Mouse (Mus musculus): ENCODE measurements around the gene Hsf5. TPM values are rescaled to one million over a fixed set of nuclear protein-coding genes. Genes with fewer than 3 reads are reported as not detected.
A peak's percentile ranks its signal among the peaks of the same experiment; 100 is the strongest.

Gene Hsf5
- polyA plus RNA-seq, 1 experiment from 2014 or later = 0.09 TPM

GRCm38 (mm10) chr11:87592354-87592695 is 24.6 kb upstream of the Hsf5 start:
- peak overlapping the region; percentile 91 for H3K27ac ChIP-seq
- H3K27me3 ChIP-seq = no peaks in the 10 kb centered on the region
- ATAC-seq (replicated peaks; ENCODE audit: insufficient number of reproducible peaks, insufficient read depth, low FRiP score, low read depth) = no peak
- H3K4me2 ChIP-seq = peak overlapping the region; percentile 67
- under 1% methylated on average over 13 of the region's 15 CpGs for WGBS
- peak overlapping the region; percentile 70 for H3K4me3 ChIP-seq
- H3K9ac ChIP-seq = peak overlapping the region; percentile 66
- H3K9me3 ChIP-seq (replicated peaks) = no peaks in the 10 kb centered on the region
- H3K36me3 ChIP-seq = peaks cover 3% of the 10 kb centered on the region; the same call in 1 of the 2 replicates
- H3K4me1 ChIP-seq (replicated peaks) = peaks cover 49% of the 10 kb centered on the region

GRCm38 (mm10) chr11:87592713-87593598 is 24.0 kb upstream of the Hsf5 start:
- peak overlapping the region; percentile 67 for H3K4me2 ChIP-seq
- no peaks in the 10 kb centered on the region for H3K9me3 ChIP-seq (replicated peaks)
- H3K9ac ChIP-seq = peak overlapping the region; percentile 66
- H3K36me3 ChIP-seq = peaks cover 10% of the 10 kb centered on the region
- no peaks in the 10 kb centered on the region for H3K27me3 ChIP-seq
- peaks cover 49% of the 10 kb centered on the region for H3K4me1 ChIP-seq (replicated peaks)
- ATAC-seq (replicated peaks; ENCODE audit: insufficient number of reproducible peaks, insufficient read depth, low FRiP score, low read depth) = no peak
- peak overlapping the region; percentile 70 for H3K4me3 ChIP-seq
- peak overlapping the region; percentile 91 for H3K27ac ChIP-seq
- WGBS = 39% methylated on average over 13 of the region's 13 CpGs

GRCm38 (mm10) chr11:87595327-87595841 is 21.6 kb upstream of the Hsf5 start:
- Histone ChIP-seq H3K4me1 (replicated peaks) (peaks cover 38% of the 10 kb centered on the region), H3K9me3 (replicated peaks) (no peaks in the 10 kb centered on the region), H3K9ac (peak overlapping the region; percentile 86), H3K4me3 (peak overlapping the region; percentile 73), H3K4me2 (peak overlapping the region; percentile 98), H3K36me3 (peaks cover 34% of the 10 kb centered on the region), H3K27me3 (no peaks in the 10 kb centered on the region), H3K27ac (peak overlapping the region; percentile 74)
- peak; percentile 61 for ATAC-seq (replicated peaks; ENCODE audit: insufficient number of reproducible peaks, insufficient read depth, low FRiP score, low read depth)
- 1% methylated on average over 33 of the region's 37 CpGs for WGBS

- Histone ChIP-seq H3K4me1 (replicated peaks) (peaks cover 35% of the 10 kb centered on the region), H3K4me3 (peak overlapping the region; percentile 73), H3K36me3 (peaks cover 40% of the 10 kb centered on the region), H3K9ac (peak overlapping the region; percentile 86), H3K27me3 (no peaks in the 10 kb centered on the region), H3K9me3 (replicated peaks) (no peaks in the 10 kb centered on the region), H3K4me2 (peak overlapping the region; percentile 98), H3K27ac (peak overlapping the region; percentile 74)
- no peak for ATAC-seq (replicated peaks; ENCODE audit: insufficient number of reproducible peaks, insufficient read depth, low FRiP score, low read depth)
- WGBS = 14% methylated on average over 7 of the region's 7 CpGs
These were observed 21.0 kb upstream of the Hsf5 start for GRCm38 (mm10) chr11:87595976-87596375.

GRCm38 (mm10) chr11:87596492-87596891 is 20.5 kb upstream of the Hsf5 start:
- H3K4me1 ChIP-seq (replicated peaks) = peaks cover 35% of the 10 kb centered on the region
- ATAC-seq (replicated peaks; ENCODE audit: insufficient number of reproducible peaks, insufficient read depth, low FRiP score, low read depth) = no peak
- peak overlapping the region; percentile 73 for H3K4me3 ChIP-seq
- peak overlapping the region; percentile 98 for H3K4me2 ChIP-seq
- 41% methylated on average over 2 of the region's 2 CpGs for WGBS
- no peak overlapping the region; the same call in 1 of the 2 replicates for H3K27ac ChIP-seq
- peaks cover 44% of the 10 kb centered on the region for H3K36me3 ChIP-seq
- H3K27me3 ChIP-seq = no peaks in the 10 kb centered on the region
- no peaks in the 10 kb centered on the region for H3K9me3 ChIP-seq (replicated peaks)
- no peak overlapping the region for H3K9ac ChIP-seq

GRCm38 (mm10) chr11:87597061-87597460 is 19.9 kb upstream of the Hsf5 start:
- H3K27ac ChIP-seq = no peak overlapping the region

GRCm38 (mm10) chr11:87599395-87600089 is 17.4 kb upstream of the Hsf5 start:
- Histone ChIP-seq H3K4me3 (no peak overlapping the region), H3K27me3 (no peaks in the 10 kb centered on the region), H3K9ac (no peak overlapping the region), H3K9me3 (replicated peaks) (no peaks in the 10 kb centered on the region), H3K27ac (no peak overlapping the region), H3K36me3 (peaks cover 75% of the 10 kb centered on the region), H3K4me2 (no peak overlapping the region), H3K4me1 (replicated peaks) (peaks cover 20% of the 10 kb centered on the region)
- ATAC-seq (replicated peaks; ENCODE audit: insufficient number of reproducible peaks, insufficient read depth, low FRiP score, low read depth) = no peak
- WGBS = 89% methylated on average over 13 of the region's 13 CpGs

More at GRCm38 (mm10) chr11:87597061-87597460, 19.9 kb upstream of the Hsf5 start:
- H3K9me3 ChIP-seq (replicated peaks) = no peaks in the 10 kb centered on the region
- H3K36me3 ChIP-seq = peaks cover 50% of the 10 kb centered on the region
- no peak overlapping the region for H3K4me3 ChIP-seq
- H3K4me2 ChIP-seq = no peak overlapping the region
- no peak overlapping the region for H3K9ac ChIP-seq
- H3K27me3 ChIP-seq = no peaks in the 10 kb centered on the region
- peaks cover 35% of the 10 kb centered on the region for H3K4me1 ChIP-seq (replicated peaks)
- no peak for ATAC-seq (replicated peaks; ENCODE audit: insufficient number of reproducible peaks, insufficient read depth, low FRiP score, low read depth)

GRCm38 (mm10) chr11:87600322-87600853 is 16.6 kb upstream of the Hsf5 start:
- Histone ChIP-seq H3K4me2 (no peak overlapping the region), H3K9me3 (replicated peaks) (no peaks in the 10 kb centered on the region), H3K27ac (no peak overlapping the region), H3K4me3 (no peak overlapping the region), H3K9ac (no peak overlapping the region), H3K27me3 (no peaks in the 10 kb centered on the region), H3K4me1 (replicated peaks) (peaks cover 12% of the 10 kb centered on the region), H3K36me3 (peaks cover 83% of the 10 kb centered on the region)
- no peak for ATAC-seq (replicated peaks; ENCODE audit: insufficient number of reproducible peaks, insufficient read depth, low FRiP score, low read depth)
- WGBS = 86% methylated on average over 10 of the region's 10 CpGs

GRCm38 (mm10) chr11:87602234-87602633 is 14.7 kb upstream of the Hsf5 start:
- H3K27ac ChIP-seq = no peak overlapping the region
- no peak for ATAC-seq (replicated peaks; ENCODE audit: insufficient number of reproducible peaks, insufficient read depth, low FRiP score, low read depth)

GRCm38 (mm10) chr11:87603571-87603970 is 13.4 kb upstream of the Hsf5 start:
- Histone ChIP-seq H3K4me2 (no peak overlapping the region), H3K4me1 (replicated peaks) (no peaks in the 10 kb centered on the region), H3K4me3 (no peak overlapping the region), H3K9me3 (replicated peaks) (no peaks in the 10 kb centered on the region), H3K27ac (no peak overlapping the region), H3K9ac (no peak overlapping the region), H3K27me3 (no peaks in the 10 kb centered on the region), H3K36me3 (peaks cover 96% of the 10 kb centered on the region)
- ATAC-seq (replicated peaks; ENCODE audit: insufficient number of reproducible peaks, insufficient read depth, low FRiP score, low read depth) = no peak
- WGBS = 91% methylated on average over 2 of the region's 2 CpGs

More at GRCm38 (mm10) chr11:87602234-87602633, 14.7 kb upstream of the Hsf5 start:
- Histone ChIP-seq H3K9me3 (replicated peaks) (no peaks in the 10 kb centered on the region), H3K27me3 (no peaks in the 10 kb centered on the region), H3K36me3 (peaks cover 98% of the 10 kb centered on the region), H3K4me3 (no peak overlapping the region), H3K4me2 (no peak overlapping the region), H3K9ac (no peak overlapping the region), H3K4me1 (replicated peaks) (no peaks in the 10 kb centered on the region)
- 89% methylated on average over 9 of the region's 9 CpGs for WGBS

- WGBS = 83% methylated on average over 7 of the region's 7 CpGs
- H3K4me3 ChIP-seq = no peak overlapping the region
- H3K27me3 ChIP-seq = no peaks in the 10 kb centered on the region
- no peak overlapping the region for H3K9ac ChIP-seq
- peaks cover 94% of the 10 kb centered on the region for H3K36me3 ChIP-seq
- H3K27ac ChIP-seq = no peak overlapping the region
- ATAC-seq (replicated peaks; ENCODE audit: insufficient number of reproducible peaks, insufficient read depth, low FRiP score, low read depth) = no peak
- no peaks in the 10 kb centered on the region for H3K9me3 ChIP-seq (replicated peaks)
- no peaks in the 10 kb centered on the region for H3K4me1 ChIP-seq (replicated peaks)
- H3K4me2 ChIP-seq = no peak overlapping the region
These were observed 7.7 kb upstream of the Hsf5 start for GRCm38 (mm10) chr11:87609264-87609663.
